Mouse (Mus musculus) C2C12 (cell line): ENCODE results near the gene Cenpo.

Experiments
- CTCF ChIP-seq: IDR thresholded peaks from one replicate; pipeline ENCODE4 v1.5.1; 2011; ENCODE audit not compliant: control insufficient read depth, insufficient read depth, insufficient read length
- MAX ChIP-seq: IDR thresholded peaks from one replicate; pipeline ENCODE4 v1.6.1; 2011; ENCODE audit warnings: mild to moderate bottlenecking, control low read depth
- MYOG ChIP-seq: IDR thresholded peaks from one replicate; pipeline ENCODE4 v1.6.1; 2011; ENCODE audit not compliant: control insufficient read depth, insufficient read length; ENCODE audit errors: extremely low read depth
- USF1 ChIP-seq: IDR thresholded peaks from one replicate; pipeline ENCODE4 v1.6.1; 2011; ENCODE audit warnings: low read depth, mild to moderate bottlenecking, control low read depth, moderate library complexity

GRCm38 (mm10) chr12:4237481-4237880 is 3.4 kb upstream of the Cenpo start:
- no peak for TF ChIP-seq CTCF
- TF ChIP-seq USF1 = no peak
- TF ChIP-seq MAX = no peak
- TF ChIP-seq MYOG = no peak
